Mouse (Mus musculus): ENCODE measurements around the gene Akr1d1.

- TF ChIP-seq CTCF (conservative IDR thresholded peaks at IDR 0.05; ENCODE audit: insufficient read depth, insufficient read length, low read depth, low read length) (no peak), POLR2A (IDR thresholded peaks at IDR 0.05; ENCODE audit: low read depth, low read length) (no peak)
Observed at GRCm38 (mm10) chr6:37537801-37538200, 7.8 kb downstream of the Akr1d1 start.
